Mouse (Mus musculus): ENCODE measurements around the gene Cd5.

DNA sequence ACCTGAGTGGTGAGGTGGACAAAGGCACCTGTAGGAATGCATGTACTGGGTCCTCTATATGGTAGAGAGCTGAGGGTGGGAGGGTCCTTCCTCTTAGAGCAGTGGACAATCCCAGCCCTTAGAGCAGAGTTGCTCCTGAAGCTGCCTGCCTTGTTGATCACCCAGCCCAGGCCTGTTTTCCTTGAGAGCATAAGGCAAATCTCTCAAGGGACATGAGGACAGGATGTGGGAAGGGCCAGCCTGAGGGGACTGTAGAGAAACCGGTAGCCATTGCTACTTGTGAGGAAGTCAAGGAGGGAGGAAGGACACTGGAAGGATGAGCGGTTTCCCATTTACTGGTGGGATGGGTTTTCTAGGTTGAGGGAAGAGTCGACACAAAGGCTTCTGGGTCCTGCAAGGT is 3.8 kb upstream of the Cd5 start:
- TF ChIP-seq CTCF (IDR thresholded peaks at IDR 0.05; ENCODE audit: control insufficient read depth, insufficient read depth, insufficient read length) = no peak
- TF ChIP-seq USF1 (IDR thresholded peaks at IDR 0.05; ENCODE audit: low read depth) = no peak
- TF ChIP-seq MAX (IDR thresholded peaks at IDR 0.05) = no peak
- no peak for TF ChIP-seq MYOD1 (IDR thresholded peaks at IDR 0.05; ENCODE audit: control insufficient read depth, insufficient read length, low read depth)
- TF ChIP-seq MYOG (IDR thresholded peaks at IDR 0.05; ENCODE audit: control insufficient read depth, extremely low read depth, insufficient read length) = no peak
- no peak for TF ChIP-seq FOSL1 (IDR thresholded peaks at IDR 0.05; ENCODE audit: insufficient read depth, low read length, poor library complexity, severe bottlenecking)

All from C2C12 (cell line).